Mouse (Mus musculus): ENCODE results near the gene Nanog. TPM values are rescaled to one million over a fixed set of nuclear protein-coding genes. Genes with fewer than 3 reads are reported as not detected.
A peak's percentile ranks its signal among the peaks of the same experiment; 100 is the strongest.
"Not testable (repeated sequence)": the region's sequence is repeated elsewhere in the genome, so short reads cannot be mapped to it uniquely, and the experiment has no call there.

Gene Nanog
- total RNA-seq, 2 experiments from 2014 or later: not detected

DNA sequence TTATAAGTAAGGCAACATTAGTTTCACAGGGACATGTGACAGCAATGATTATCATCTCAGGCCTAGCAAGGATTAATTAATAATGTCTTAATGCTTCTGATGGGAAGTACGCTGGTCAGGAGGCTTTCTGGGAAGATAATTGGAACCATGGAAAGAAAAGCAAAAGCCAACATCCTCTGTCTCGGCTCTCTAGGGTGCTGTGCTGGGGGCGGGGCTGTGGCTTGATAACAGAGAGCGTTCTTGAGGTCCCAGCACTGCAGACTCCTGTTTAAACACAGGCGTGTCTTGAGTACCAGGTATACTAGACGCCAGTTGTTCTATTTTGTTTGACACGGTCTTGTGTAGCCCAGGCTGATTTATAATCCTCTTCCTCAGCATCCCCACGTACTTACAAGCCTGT lies 34.5 kb upstream of the Nanog start:
- no peak overlapping the region for H3K4me3 ChIP-seq
- no peak for DNase-seq (ENCODE audit: low spot score in 2 of 2)
- no peak for TF ChIP-seq CTCF (conservative IDR thresholded peaks at IDR 0.05)
- no peak overlapping the region for H3K27ac ChIP-seq

DNA sequence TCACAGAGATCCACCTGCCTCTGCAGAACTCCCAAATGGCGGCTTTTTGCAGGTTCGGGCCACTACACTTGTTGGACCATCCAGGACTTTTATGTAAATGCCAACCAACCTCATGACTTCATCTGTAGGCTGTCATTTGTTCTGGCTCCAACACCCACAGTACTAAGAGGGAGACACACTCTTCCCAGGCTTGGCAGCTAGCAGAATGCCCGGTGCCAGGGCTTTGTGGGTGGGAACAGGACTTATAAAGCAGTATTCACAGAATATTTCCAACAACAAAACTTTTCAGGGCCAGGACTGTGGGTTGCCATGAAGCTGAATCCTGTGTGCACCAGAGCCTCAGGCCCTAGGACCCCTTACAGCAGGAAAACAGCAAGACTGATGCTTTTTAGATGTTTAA lies 24.6 kb upstream of the Nanog start:
- TF ChIP-seq CTCF (conservative IDR thresholded peaks at IDR 0.05): no peak
- DNase-seq (ENCODE audit: low spot score in 2 of 2): peak; percentile 80 to 85
- Histone ChIP-seq H3K27ac (peak overlapping the region; percentile 83), H3K4me3 (no peak overlapping the region)

DNA sequence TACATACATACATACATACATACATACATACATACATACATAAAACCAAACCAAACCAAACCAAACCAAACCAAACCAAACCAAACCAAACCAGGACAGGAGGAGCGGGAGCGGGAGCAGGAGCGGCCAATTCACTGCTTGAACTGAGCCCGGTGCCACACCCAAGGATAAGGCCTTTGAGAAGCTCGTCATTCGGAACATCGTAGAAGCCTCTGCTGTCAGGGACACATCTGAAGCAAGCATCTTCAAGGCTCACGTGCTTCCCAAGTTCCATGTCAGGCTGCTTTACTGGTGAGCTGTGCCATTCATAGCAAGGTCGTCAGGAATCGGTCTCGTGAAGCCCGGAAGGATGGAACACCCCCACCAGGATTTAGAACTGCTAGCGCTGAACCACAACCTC lies 20.6 kb upstream of the Nanog start:
- Histone ChIP-seq H3K4me3 (no peak overlapping the region), H3K27ac (no peak overlapping the region)
- no peak for DNase-seq (ENCODE audit: low spot score in 2 of 2)
- TF ChIP-seq CTCF (conservative IDR thresholded peaks at IDR 0.05): no peak

DNA sequence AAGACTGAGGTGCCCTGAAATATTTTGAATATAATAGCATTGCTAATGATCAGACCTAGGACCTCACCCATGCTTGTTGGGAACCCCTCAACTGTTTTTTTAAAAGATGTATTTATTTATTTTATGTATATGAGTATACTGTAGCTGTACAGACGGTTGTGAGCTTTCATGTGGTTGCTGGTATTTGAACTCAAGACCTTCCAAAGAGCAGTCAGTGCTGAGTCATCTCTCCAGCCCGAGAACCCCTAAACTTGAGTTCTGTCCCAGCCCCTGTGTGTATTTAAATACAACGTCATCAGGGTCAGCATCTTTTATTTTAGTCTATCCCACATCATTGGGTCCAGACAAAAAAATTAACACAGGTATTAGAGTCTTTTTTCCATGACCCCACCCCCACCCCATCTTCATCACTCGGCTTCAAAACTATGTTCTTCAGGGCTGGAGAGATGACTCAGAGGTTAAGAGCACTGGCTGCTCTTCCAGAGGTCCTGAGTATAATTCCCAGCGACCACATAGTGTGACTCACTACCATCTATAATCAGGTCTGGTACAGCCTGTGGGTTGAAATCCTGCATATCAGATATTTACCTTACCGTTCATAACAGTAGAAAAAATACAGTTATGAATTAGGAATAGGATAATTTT lies 17.8 kb upstream of the Nanog start:
- Histone ChIP-seq H3K27ac (no peak overlapping the region), H3K4me3 (no peak overlapping the region)
- DNase-seq (ENCODE audit: low spot score in 2 of 2): no peak
- TF ChIP-seq CTCF (conservative IDR thresholded peaks at IDR 0.05): no peak

DNA sequence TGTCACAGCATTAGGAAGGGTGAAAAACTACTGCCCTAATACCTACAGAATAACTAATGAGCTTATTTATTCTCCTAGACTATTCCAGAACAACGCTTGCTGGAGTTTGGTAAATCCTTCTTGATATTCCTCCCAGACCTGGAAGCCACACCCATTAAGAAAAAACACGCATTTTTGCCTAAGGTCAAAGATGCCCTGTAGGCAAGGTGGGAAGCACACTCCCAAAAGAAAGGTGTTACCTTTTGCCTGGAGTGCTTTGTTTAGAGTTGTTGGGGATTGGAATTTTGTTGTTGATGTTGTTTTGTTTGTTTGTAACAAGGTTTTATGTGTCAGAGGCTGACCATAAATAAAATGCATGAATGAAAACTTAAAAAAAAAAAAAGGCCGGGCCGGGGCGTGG lies 17.2 kb upstream of the Nanog start:
- no peak for DNase-seq (ENCODE audit: low spot score in 2 of 2)
- H3K4me3 ChIP-seq: no peak overlapping the region

GRCm38 (mm10) chr6:122695398-122695797 lies 11.9 kb upstream of the Nanog start:
- no peak for DNase-seq (ENCODE audit: low spot score in 2 of 2)
- no peak overlapping the region for H3K4me3 ChIP-seq
- no peak overlapping the region for H3K27ac ChIP-seq
- TF ChIP-seq CTCF (conservative IDR thresholded peaks at IDR 0.05): no peak

More for the DNA sequence above, 17.2 kb upstream of the Nanog start:
- TF ChIP-seq CTCF (conservative IDR thresholded peaks at IDR 0.05): no peak
- H3K27ac ChIP-seq: no peak overlapping the region

DNA sequence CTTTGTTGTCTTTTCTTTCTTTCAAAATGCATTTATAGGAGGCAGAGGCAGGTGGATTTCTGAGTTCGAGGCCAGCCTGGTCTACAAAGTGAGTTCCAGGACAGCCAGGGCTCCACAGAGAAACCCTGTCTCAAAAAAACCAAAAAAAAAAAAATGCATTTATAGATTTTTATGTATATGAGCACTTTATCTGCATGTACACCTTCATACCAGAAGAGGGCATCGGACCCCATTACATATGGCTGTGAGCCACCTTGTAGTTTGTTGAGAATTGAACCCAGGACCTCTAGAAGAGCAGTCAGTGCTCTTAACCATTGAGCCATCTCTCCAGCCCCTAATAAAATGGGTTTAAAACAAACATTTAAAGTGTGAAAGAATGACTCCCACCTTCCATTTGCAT lies 7.7 kb upstream of the Nanog start:
- peak; percentile 20; the same call in 1 of the 2 replicates for TF ChIP-seq CTCF (conservative IDR thresholded peaks at IDR 0.05)
- H3K27ac ChIP-seq; DNase-seq (ENCODE audit: low spot score in 2 of 2); H3K4me3 ChIP-seq: not testable (repeated sequence)

DNA sequence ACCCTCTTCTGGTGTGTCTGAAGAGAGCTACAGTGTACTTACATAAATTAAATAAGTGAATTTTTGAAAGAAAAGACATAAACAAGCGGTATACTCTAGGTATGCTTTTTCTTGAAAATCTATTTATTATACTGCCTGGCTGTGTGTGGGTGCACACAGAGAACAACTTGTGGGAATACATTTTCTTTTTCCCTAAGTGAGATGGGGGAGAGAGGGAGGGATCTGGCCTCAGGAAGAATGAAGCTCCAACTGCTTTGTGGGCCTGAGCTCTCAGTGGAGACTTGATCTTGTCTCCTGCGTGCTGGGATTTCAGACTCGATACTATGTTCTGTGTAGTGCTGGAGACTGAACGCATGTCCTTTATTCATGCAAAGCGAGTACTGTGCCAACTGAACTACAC lies 5.5 kb upstream of the Nanog start:
- Histone ChIP-seq H3K27ac (no peak overlapping the region), H3K4me3 (no peak overlapping the region)
- DNase-seq (ENCODE audit: low spot score in 2 of 2): no peak
- no peak for TF ChIP-seq CTCF (conservative IDR thresholded peaks at IDR 0.05)

- Histone ChIP-seq H3K4me3 (peak overlapping the region; percentile 11; the same call in 1 of the 2 replicates), H3K27ac (no peak overlapping the region)
- TF ChIP-seq CTCF (conservative IDR thresholded peaks at IDR 0.05): no peak
- DNase-seq (ENCODE audit: low spot score in 2 of 2): no peak
Measured at GRCm38 (mm10) chr6:122702480-122703124, 4.7 kb upstream of the Nanog start.

DNA sequence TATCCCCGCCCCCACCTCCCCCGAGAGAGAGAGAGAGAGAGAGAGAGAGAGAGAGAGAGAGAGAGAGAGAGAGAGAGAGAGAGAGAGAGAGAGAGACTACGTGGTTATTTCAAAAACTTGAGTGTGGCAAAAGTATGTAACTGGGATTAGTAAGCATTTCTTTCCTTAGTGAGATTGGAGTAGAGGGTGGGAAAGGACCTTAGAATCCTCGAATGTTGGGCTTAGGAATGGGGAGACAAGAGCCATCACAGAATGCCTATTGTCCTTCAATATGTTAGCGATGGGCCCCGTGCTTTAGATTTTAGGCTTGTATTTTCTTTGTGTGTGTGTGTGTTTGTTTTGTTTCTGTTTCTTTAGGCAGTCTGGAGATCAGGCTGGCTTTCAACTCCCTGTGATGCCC lies 4.0 kb upstream of the Nanog start:
- DNase-seq (ENCODE audit: low spot score in 2 of 2): no peak
- no peak for TF ChIP-seq CTCF (conservative IDR thresholded peaks at IDR 0.05)
- no peak overlapping the region for H3K4me3 ChIP-seq
- H3K27ac ChIP-seq: no peak overlapping the region

DNA sequence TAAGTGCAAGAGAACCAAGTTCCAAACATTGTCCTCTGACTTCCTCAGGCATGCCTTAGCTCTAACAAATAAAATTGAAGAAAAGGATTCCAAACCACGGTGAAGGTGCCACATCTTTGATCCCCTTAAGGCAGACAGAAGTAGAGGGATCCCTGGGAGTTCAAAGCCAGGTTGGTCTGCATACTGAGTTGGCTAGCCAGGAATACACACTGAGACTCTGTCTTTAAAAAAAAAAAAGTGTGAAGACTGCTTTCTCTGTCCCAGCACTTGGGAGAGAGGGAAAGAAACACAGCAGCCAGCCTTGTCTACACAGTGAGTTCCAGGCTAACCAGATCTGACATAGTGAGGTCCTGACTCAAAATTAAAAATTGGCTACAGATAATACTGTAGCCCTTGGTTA lies 3.6 kb upstream of the Nanog start:
- no peak for TF ChIP-seq CTCF (conservative IDR thresholded peaks at IDR 0.05)
- no peak for DNase-seq (ENCODE audit: low spot score in 2 of 2)
- H3K4me3 ChIP-seq: no peak overlapping the region
- H3K27ac ChIP-seq: no peak overlapping the region

GRCm38 (mm10) chr6:122706337-122706840 lies 900 bp upstream of the Nanog start:
- no peak for TF ChIP-seq CTCF (conservative IDR thresholded peaks at IDR 0.05)
- no peak overlapping the region for H3K27ac ChIP-seq
- no peak overlapping the region for H3K4me3 ChIP-seq
- no peak for DNase-seq (ENCODE audit: low spot score in 2 of 2)

DNA sequence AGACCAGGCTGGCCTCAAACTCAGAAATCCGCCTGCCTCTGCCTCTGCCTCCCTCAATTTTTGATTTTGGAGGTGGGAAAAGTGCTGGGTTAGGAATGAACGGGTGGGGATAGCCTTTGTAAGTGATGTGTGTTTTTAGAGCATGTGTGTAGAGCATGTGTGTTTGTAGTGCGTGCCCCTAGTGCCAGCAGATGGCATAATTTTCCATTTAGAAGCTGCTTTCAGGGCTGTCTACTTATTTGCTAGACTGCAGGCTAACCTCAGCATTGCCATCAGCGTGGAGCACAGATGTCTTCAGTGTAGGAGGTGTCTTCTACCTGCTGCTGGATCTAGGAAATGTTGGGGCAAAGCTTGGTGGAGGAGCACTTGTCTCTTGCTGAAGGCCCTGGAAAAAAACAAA lies 1.5 kb downstream of the Nanog start:
- no peak overlapping the region for H3K4me3 ChIP-seq
- DNase-seq (ENCODE audit: low spot score in 2 of 2): no peak
- TF ChIP-seq CTCF (conservative IDR thresholded peaks at IDR 0.05): peak; percentile 35
- H3K27ac ChIP-seq: no peak overlapping the region

- no peak overlapping the region for H3K4me3 ChIP-seq
- no peak for TF ChIP-seq CTCF (conservative IDR thresholded peaks at IDR 0.05)
- DNase-seq (ENCODE audit: low spot score in 2 of 2): no peak
- no peak overlapping the region for H3K27ac ChIP-seq
Measured at GRCm38 (mm10) chr6:122711455-122711854, 4.2 kb downstream of the Nanog start.

GRCm38 (mm10) chr6:122713116-122713515 lies 5.8 kb downstream of the Nanog start:
- DNase-seq (ENCODE audit: low spot score in 2 of 2); H3K27ac ChIP-seq; H3K4me3 ChIP-seq: not testable (repeated sequence)
